Mouse (Mus musculus) embryonic fibroblast, embryonic 13.5 days (primary cell): ENCODE measurements around the gene Nek4. TPM values are rescaled to one million over a fixed set of nuclear protein-coding genes. Genes with fewer than 3 reads are reported as not detected.

ENCODE experiments used
- H3K27ac ChIP-seq: 2 replicates; pipeline ENCODE4 v1.5.1; 2012; ENCODE audit warnings: low read length, control low read depth, inconsistent platforms; ENCODE audit not compliant: insufficient read depth
- H3K4me1 ChIP-seq: 2 replicates; pipeline ENCODE4 v1.6.1; 2011; ENCODE audit warnings: low read length; ENCODE audit not compliant: control insufficient read depth, insufficient read depth
- H3K4me3 ChIP-seq: 2 replicates; pipeline ENCODE4 v1.5.1; 2011; ENCODE audit warnings: mild to moderate bottlenecking, control low read depth, low read length; ENCODE audit not compliant: insufficient read depth
- CTCF ChIP-seq: IDR thresholded peaks from 2 replicates; pipeline ENCODE4 v1.5.1; 2011; ENCODE audit warnings: mild to moderate bottlenecking, control low read depth, low read length, moderate library complexity, borderline replicate concordance; ENCODE audit not compliant: insufficient read depth
- POLR2A ChIP-seq: IDR thresholded peaks from 2 replicates; pipeline ENCODE4 v1.6.1; 2011; ENCODE audit warnings: low read depth, mild to moderate bottlenecking, control low read depth, low read length, moderate library complexity
- polyA plus RNA-seq: library from polyadenylated mRNA; stranded (reverse); fragments of >200 nt; gene quantifications from 2 replicates; pipeline ENCODE4 v1.2.4, GENCODE M21; 2011; ENCODE audit warnings: low read depth; ENCODE audit not compliant: missing spikeins, insufficient read length

Nek4 gene
- polyA plus RNA-seq, 1 experiment = 9.6 TPM

GRCm38 (mm10) chr14:30959031-30959430 lies 7.9 kb downstream of the Nek4 start:
- no peaks in the 10 kb centered on the region for H3K4me1 ChIP-seq
- no peak overlapping the region for H3K4me3 ChIP-seq
- no peak for TF ChIP-seq CTCF
- H3K27ac ChIP-seq = no peak overlapping the region

GRCm38 (mm10) chr14:30960366-30960765 lies 9.2 kb downstream of the Nek4 start:
- TF ChIP-seq CTCF (no peak), POLR2A (no peak)

GRCm38 (mm10) chr14:30974204-30974603 lies 23.0 kb downstream of the Nek4 start:
- Histone ChIP-seq H3K4me3 (no peak overlapping the region), H3K27ac (peak overlapping the region; percentile 95), H3K4me1 (peaks cover 7% of the 10 kb centered on the region; the same call in 1 of the 2 replicates)
- TF ChIP-seq CTCF (no peak), POLR2A (peak; percentile 44; the same call in 1 of the 2 replicates)

More at GRCm38 (mm10) chr14:30960366-30960765, 9.2 kb downstream of the Nek4 start:
- Histone ChIP-seq H3K4me1 (no peaks in the 10 kb centered on the region), H3K27ac (no peak overlapping the region), H3K4me3 (no peak overlapping the region)

- TF ChIP-seq POLR2A (no peak), CTCF (no peak)
- Histone ChIP-seq H3K4me3 (no peak overlapping the region), H3K4me1 (peaks cover 7% of the 10 kb centered on the region; the same call in 1 of the 2 replicates), H3K27ac (no peak overlapping the region)
Observed at GRCm38 (mm10) chr14:30976222-30976621, 25.0 kb downstream of the Nek4 start.

- H3K4me1 ChIP-seq = no peaks in the 10 kb centered on the region
- no peak overlapping the region for H3K4me3 ChIP-seq
- no peak overlapping the region for H3K27ac ChIP-seq
- no peak for TF ChIP-seq CTCF
Observed at GRCm38 (mm10) chr14:30996417-30996816, 45.2 kb downstream of the Nek4 start.

- Histone ChIP-seq H3K4me3 (peak overlapping the region; percentile 79), H3K4me1 (no peaks in the 10 kb centered on the region), H3K27ac (no peak overlapping the region)
- TF ChIP-seq CTCF (no peak), POLR2A (no peak)
Observed at GRCm38 (mm10) chr14:31000356-31000755, 49.2 kb downstream of the Nek4 start.

GRCm38 (mm10) chr14:31000816-31001306 lies 49.7 kb downstream of the Nek4 start:
- Histone ChIP-seq H3K4me1 (no peaks in the 10 kb centered on the region), H3K27ac (peak overlapping the region; percentile 69), H3K4me3 (peak overlapping the region; percentile 79)
- TF ChIP-seq CTCF (no peak), POLR2A (no peak)

GRCm38 (mm10) chr14:31001307-31002205 lies 50.4 kb downstream of the Nek4 start, which contains the start of the genes Glt8d1 and Spcs1:
TSS of gene Glt8d1 (plus strand) at chr14:31001400.
TSS of gene Spcs1 (minus strand) at chr14:31001672.
- peak; percentile 87 for TF ChIP-seq POLR2A
- TF ChIP-seq CTCF = no peak
- Histone ChIP-seq H3K27ac (peak within 1 kb of the TSS; percentile 69), H3K4me1 (no peaks in the 10 kb centered on the region), H3K4me3 (peak within 1 kb of the TSS; percentile 79)

- Histone ChIP-seq H3K4me1 (no peaks in the 10 kb centered on the region), H3K4me3 (no peak overlapping the region), H3K27ac (no peak overlapping the region)
- no peak for TF ChIP-seq CTCF
Observed at GRCm38 (mm10) chr14:31004527-31004926, 53.4 kb downstream of the Nek4 start.

GRCm38 (mm10) chr14:31006779-31007178 lies 55.6 kb downstream of the Nek4 start:
- TF ChIP-seq CTCF = no peak
- TF ChIP-seq POLR2A = no peak
- Histone ChIP-seq H3K4me3 (no peak overlapping the region), H3K27ac (no peak overlapping the region), H3K4me1 (no peaks in the 10 kb centered on the region)
